Mouse (Mus musculus) myocyte (in vitro differentiated cells): Measurements from ENCODE around the gene Nhsl2.

Experiments used
- CEBPB ChIP-seq: IDR thresholded peaks from 2 replicates; pipeline ENCODE4 v1.6.1; 2011; ENCODE audit warnings: mild to moderate bottlenecking, moderate library complexity; ENCODE audit not compliant: poor library complexity, insufficient read depth, severe bottlenecking
- MAX ChIP-seq: IDR thresholded peaks from one replicate; pipeline ENCODE4 v1.6.1; 2011; ENCODE audit warnings: low read depth, mild to moderate bottlenecking, control low read depth
- MYOG ChIP-seq, 3 experiments: IDR thresholded peaks; one replicate each; pipeline ENCODE4 v1.6.1; 2011; ENCODE audit warnings: control low read depth in 2 of 3, low read depth in 2 of 3, mild to moderate bottlenecking in 2 of 3; ENCODE audit not compliant: insufficient read length in 2 of 3, control insufficient read depth in 1 of 3, insufficient read depth in 1 of 3
- POLR2A ChIP-seq: IDR thresholded peaks from one replicate; pipeline ENCODE4 v1.6.1; 2011; ENCODE audit warnings: low read depth, mild to moderate bottlenecking, control low read depth, moderate library complexity; ENCODE audit not compliant: insufficient read length
- USF1 ChIP-seq: IDR thresholded peaks from one replicate; pipeline ENCODE4 v1.6.1; 2011; ENCODE audit warnings: low read depth, mild to moderate bottlenecking, control low read depth, moderate library complexity

GRCm38 (mm10) chrX:102073605-102074325, 224.6 kb downstream of the Nhsl2 start:
- TF ChIP-seq POLR2A (no peak), MAX (no peak), MYOG (IDR thresholded peaks at IDR 0.05; ENCODE audit: control insufficient read depth in 1 of 3, insufficient read depth in 1 of 3, insufficient read length in 2 of 3, low read depth in 2 of 3) (no peak), USF1 (no peak), CEBPB (no peak)
